8 mouse cellular contexts compared by ENCODE assay signal in genomic region chr13:29983037-29983436, GRCm38 (mm10). TPM values are rescaled to one million over a fixed set of nuclear protein-coding genes. Genes with fewer than 3 reads are reported as not detected.
DNase-seq lines count a peak whose midpoint lies in the region; ATAC-seq and TF ChIP-seq lines count a peak whose summit lies in the region.

No protein-coding gene starts in this region.

- no peak for DNase-seq in layer of hippocampus, adult 2 months (ENCODE audit: low spot score in 2 of 2)
- no peak for DNase-seq in layer of hippocampus, adult 11-12 months (ENCODE audit: low spot score)
- peak; percentile 69 for DNase-seq in MN1 (ENCODE audit: low spot score)
- no peak for DNase-seq in forebrain, embryonic 11.5 days (ENCODE audit: low spot score)
- DNase-seq in midbrain, embryonic 10.5 days (ENCODE audit: low spot score), result no peak
- DNase-seq in thymus, postnatal 0 days (ENCODE audit: low spot score), result peak; percentile 65

- no peak for ATAC-seq in forebrain, embryonic 11.5 days (replicated peaks; ENCODE audit: low FRiP score)
- ATAC-seq in kidney, embryonic 14.5 days (ENCODE audit: low FRiP score, low TSS enrichment), result no peak
- no peak for ATAC-seq in activated CD4-positive, CD25-positive, alpha-beta regulatory T cell, adult 4 months

- WGBS in forebrain, embryonic 11.5 days, result 41% methylated on average over 6 of the region's 6 CpGs
- WGBS in kidney, embryonic 14.5 days, result 13% methylated on average over 6 of the region's 6 CpGs
- 58% methylated on average over 6 of the region's 6 CpGs for WGBS in midbrain, embryonic 10.5 days

- H3K9me3 ChIP-seq in forebrain, embryonic 11.5 days (ENCODE audit: control insufficient read depth, low read length), result no peaks in the 10 kb centered on the region
- H3K9me3 ChIP-seq in kidney, embryonic 14.5 days (ENCODE audit: control insufficient read depth, low read length), result no peaks in the 10 kb centered on the region
- H3K9me3 ChIP-seq in midbrain, embryonic 10.5 days (replicated peaks), result no peaks in the 10 kb centered on the region

- H3K36me3 ChIP-seq in forebrain, embryonic 11.5 days (ENCODE audit: control insufficient read depth, insufficient read depth, low read length), result no peaks in the 10 kb centered on the region; the same call in 1 of the 2 replicates
- peaks cover 10% of the 10 kb centered on the region for H3K36me3 ChIP-seq in kidney, embryonic 14.5 days (ENCODE audit: control insufficient read depth, insufficient read depth, low read length)
- peaks cover 38% of the 10 kb centered on the region for H3K36me3 ChIP-seq in midbrain, embryonic 10.5 days

- peak overlapping the region; percentile 90 for H3K4me3 ChIP-seq in layer of hippocampus, adult 2 months
- peak overlapping the region; percentile 98 for H3K4me3 ChIP-seq in forebrain, embryonic 11.5 days (ENCODE audit: low read depth, low read length)
- H3K4me3 ChIP-seq in kidney, embryonic 14.5 days (ENCODE audit: low read length), result peak overlapping the region; percentile 98
- H3K4me3 ChIP-seq in midbrain, embryonic 10.5 days, result peak overlapping the region; percentile 98

- H3K4me1 ChIP-seq in forebrain, embryonic 11.5 days (replicated peaks; ENCODE audit: control insufficient read depth, insufficient read depth, low read length), result no peaks in the 10 kb centered on the region; the same call in 1 of the 2 replicates
- peaks cover 27% of the 10 kb centered on the region for H3K4me1 ChIP-seq in kidney, embryonic 14.5 days (ENCODE audit: control insufficient read depth, insufficient read depth, low read length)
- peaks cover 38% of the 10 kb centered on the region for H3K4me1 ChIP-seq in midbrain, embryonic 10.5 days

- TF ChIP-seq CTCF in layer of hippocampus, adult 2 months (conservative IDR thresholded peaks at IDR 0.05), result peak; percentile 68

- H3K4me2 ChIP-seq in forebrain, embryonic 11.5 days (ENCODE audit: low read depth, low read length, severe bottlenecking), result peak overlapping the region; percentile 85
- H3K4me2 ChIP-seq in kidney, embryonic 14.5 days (replicated peaks; ENCODE audit: low read depth, low read length), result peak overlapping the region; percentile 70

- H3K27ac ChIP-seq in layer of hippocampus, adult 2 months, result peak overlapping the region; percentile 83
- 0 out of 2 replicates have a peak overlapping the region, but pooled peaks have one; percentile 96 for H3K27ac ChIP-seq in forebrain, embryonic 11.5 days (ENCODE audit: low read depth, low read length)
- H3K27ac ChIP-seq in kidney, embryonic 14.5 days (ENCODE audit: low read depth, low read length), result peak overlapping the region; percentile 94; the same call in 1 of the 2 replicates
- H3K27ac ChIP-seq in midbrain, embryonic 10.5 days (replicated peaks), result peak overlapping the region; percentile 100

- H3K27me3 ChIP-seq in forebrain, embryonic 11.5 days (ENCODE audit: control insufficient read depth, insufficient read depth, low read length), result no peaks in the 10 kb centered on the region
- H3K27me3 ChIP-seq in kidney, embryonic 14.5 days (ENCODE audit: control insufficient read depth, insufficient read depth, low read length), result no peaks in the 10 kb centered on the region
- H3K27me3 ChIP-seq in midbrain, embryonic 10.5 days (ENCODE audit: low read depth, poor library complexity, severe bottlenecking), result no peaks in the 10 kb centered on the region

- peak overlapping the region; percentile 100 for H3K9ac ChIP-seq in forebrain, embryonic 11.5 days (ENCODE audit: low read length)
- peak overlapping the region; percentile 99 for H3K9ac ChIP-seq in kidney, embryonic 14.5 days (ENCODE audit: low read depth, low read length)

RNA-seq across cellular contexts. Expression of gene E2f3, which starts 2.8 kb away (rescaled TPM):
- total RNA-seq in layer of hippocampus, adult 2 months (2021), result 10 to 100 TPM; 24.6 to 25.2 TPM
- 22.7 and 23.1 TPM in 2 replicates for polyA plus RNA-seq in forebrain, embryonic 11.5 days (2014; fragmentation: Nextera tagmentation; extraction: Ambion mirVana)
- 11.7 and 17.7 TPM in 2 replicates for polyA plus RNA-seq in kidney, embryonic 14.5 days (2014; fragmentation: Nextera tagmentation; extraction: Ambion mirVana)
- 18.4 and 20.4 TPM in 2 replicates for polyA plus RNA-seq in midbrain, embryonic 10.5 days (2016; fragmentation: Nextera tagmentation; extraction: Ambion mirVana)
- 7.1 and 7.5 TPM in 2 replicates for polyA plus RNA-seq in thymus, postnatal 0 days (2015; fragmentation: Nextera tagmentation; extraction: Ambion mirVana)
- polyA plus RNA-seq in activated CD4-positive, CD25-positive, alpha-beta regulatory T cell, adult 4 months (2017; shearing (Covaris generic)), result 1 to 10 TPM; 4.0 to 5.1 TPM

Comparison
In these comparisons a context has a peak if more than half of its experiments do, and no peak if none do; other contexts are left out.
1. DNase-seq: peak in MN1 (single experiment) and thymus, postnatal 0 days (single experiment); none in layer of hippocampus, adult 2 months (0 of 2), layer of hippocampus, adult 11-12 months (single experiment), forebrain, embryonic 11.5 days (single experiment) and midbrain, embryonic 10.5 days (single experiment).
2. Peak in every context shown above with its lines, with median percentiles within 50 percentile points of each other: H3K27ac ChIP-seq and H3K4me3 ChIP-seq.